Mouse (Mus musculus) activated CD4-positive, CD25-positive, alpha-beta regulatory T cell, adult 4 months (primary cell): ENCODE measurements around the gene BC048671. TPM values are rescaled to one million over a fixed set of nuclear protein-coding genes. Genes with fewer than 3 reads are reported as not detected.

Experiments used
- polyA plus RNA-seq, 2 experiments: library from polyadenylated mRNA; unstranded; fragments of 100-300 nt; shearing (Covaris generic); gene quantifications; one replicate each; pipeline ENCODE4 v1.2.1; 2017

Gene BC048671
- polyA plus RNA-seq, 2 experiments from 2014 or later: not detected

Other genes with a start within 250 kb of the BC048671 start
- not detected for gene Vmn1r49, start 222.7 kb upstream of the BC048671 start, polyA plus RNA-seq
- gene Vmn1r50, start 199.8 kb upstream of the BC048671 start, polyA plus RNA-seq: not detected
- gene Vmn1r51, start 178.6 kb upstream of the BC048671 start, polyA plus RNA-seq: not detected
- not detected for gene Vmn1r52, start 126.4 kb upstream of the BC048671 start, polyA plus RNA-seq
- not detected for gene V1ra8, start 98.4 kb upstream of the BC048671 start, polyA plus RNA-seq
- gene Vmn1r53, start 76.8 kb upstream of the BC048671 start, polyA plus RNA-seq: not detected
- under 1 TPM in 1 of 2 experiments, not detected in 1; 0.17 TPM for gene Vmn1r54, start 54.9 kb upstream of the BC048671 start, polyA plus RNA-seq
- not detected for gene Chst13, start 24.0 kb downstream of the BC048671 start, polyA plus RNA-seq
- gene Uroc1, start 32.1 kb downstream of the BC048671 start, polyA plus RNA-seq: not detected
- 1 to 10 TPM; 4.9 to 8.5 TPM for gene Zxdc, start 68.3 kb downstream of the BC048671 start, polyA plus RNA-seq
- under 1 TPM in 1 of 2 experiments, not detected in 1; 0.25 TPM for gene Cfap100, start 127.6 kb downstream of the BC048671 start, polyA plus RNA-seq
- not detected for gene Klf15, start 161.4 kb downstream of the BC048671 start, polyA plus RNA-seq
- 1 to 10 TPM in 1 of 2 experiments, under 1 TPM in 1; 0.44 to 1.7 TPM for gene Aldh1l1, start 185.2 kb downstream of the BC048671 start, polyA plus RNA-seq